ENCODE assay signal across 14 mouse cellular contexts in genomic region chr1:118825035-118825434, GRCm38 (mm10).
DNase-seq lines count a peak whose midpoint lies in the region; ATAC-seq and TF ChIP-seq lines count a peak whose summit lies in the region.
"Had no signal": no experiment of that assay in that cellular context is flagged by ENCODE, and none has a peak within 500 bp of the region (broad histone marks: within the 10 kb centered on the region; RNA-seq: fewer than 3 reads in every experiment).

No protein-coding gene starts in this region.

- WGBS in heart, embryonic 12.5 days: 79% methylated on average over 3 of the region's 3 CpGs
- WGBS in kidney, postnatal 0 days: 46% methylated on average over 3 of the region's 3 CpGs
- 60% methylated on average over 3 of the region's 3 CpGs for WGBS in intestine, embryonic 15.5 days
- 42% methylated on average over 3 of the region's 3 CpGs for WGBS in neural tube, embryonic 15.5 days

- DNase-seq in heart, adult 11 months: no peak
- no peak for DNase-seq in kidney, postnatal 0 days (ENCODE audit: low spot score)
- DNase-seq in kidney, postnatal 14 days: no peak
- DNase-seq in adrenal gland, postnatal 10 days: no peak
- DNase-seq in adrenal gland, postnatal 25 days: no peak
- DNase-seq: B cell, adult 2 months; cerebellum, adult 11-12 months; gastrocnemius, postnatal 36 days; thymus, postnatal 25 days had no signal

- peaks cover 6% of the 10 kb centered on the region; the same call in 1 of the 2 replicates for H3K9me3 ChIP-seq in heart, embryonic 12.5 days (replicated peaks)
- H3K9me3 ChIP-seq in kidney, postnatal 0 days (replicated peaks; ENCODE audit: low read length): no peaks in the 10 kb centered on the region
- no peaks in the 10 kb centered on the region for H3K9me3 ChIP-seq in intestine, embryonic 15.5 days
- H3K9me3 ChIP-seq in neural tube, embryonic 15.5 days (replicated peaks): no peaks in the 10 kb centered on the region

- H3K27ac ChIP-seq in heart, embryonic 12.5 days (ENCODE audit: poor library complexity, severe bottlenecking): no peak overlapping the region
- no peak overlapping the region for H3K27ac ChIP-seq in kidney, postnatal 0 days
- H3K27ac ChIP-seq in intestine, embryonic 15.5 days: no peak overlapping the region
- H3K27ac ChIP-seq in neural tube, embryonic 15.5 days (replicated peaks): no peak overlapping the region; the same call in 1 of the 2 replicates

- ATAC-seq in heart, embryonic 12.5 days (ENCODE audit: insufficient number of reproducible peaks, low FRiP score): 0 out of 2 replicates have a peak, but pooled peaks have one; percentile 33
- ATAC-seq in kidney, postnatal 0 days (replicated peaks; ENCODE audit: low FRiP score, low read depth): 0 out of 2 replicates have a peak, but pooled peaks have one; percentile 40
- ATAC-seq in intestine, embryonic 15.5 days: peak; percentile 43; the same call in 1 of the 2 replicates
- ATAC-seq in neural tube, embryonic 15.5 days (ENCODE audit: low FRiP score): peak; percentile 69

- no peak for TF ChIP-seq CTCF in kidney, postnatal 0 days (IDR thresholded peaks at IDR 0.05; ENCODE audit: low read depth)

- H3K9ac ChIP-seq in heart, embryonic 12.5 days: no peak overlapping the region
- no peak overlapping the region for H3K9ac ChIP-seq in kidney, postnatal 0 days (ENCODE audit: low read depth, low read length)
- no peak overlapping the region for H3K9ac ChIP-seq in intestine, embryonic 15.5 days
- H3K9ac ChIP-seq in neural tube, embryonic 15.5 days (replicated peaks): no peak overlapping the region

- no peaks in the 10 kb centered on the region for H3K27me3 ChIP-seq in heart, embryonic 12.5 days (replicated peaks)
- no peaks in the 10 kb centered on the region for H3K27me3 ChIP-seq in kidney, postnatal 0 days (ENCODE audit: insufficient read depth, low read length)
- no peaks in the 10 kb centered on the region for H3K27me3 ChIP-seq in intestine, embryonic 15.5 days (replicated peaks)
- no peaks in the 10 kb centered on the region; the same call in 1 of the 2 replicates for H3K27me3 ChIP-seq in neural tube, embryonic 15.5 days (replicated peaks)

- no peaks in the 10 kb centered on the region for H3K36me3 ChIP-seq in heart, embryonic 12.5 days
- no peaks in the 10 kb centered on the region for H3K36me3 ChIP-seq in kidney, postnatal 0 days (ENCODE audit: insufficient read depth, low read length)
- no peaks in the 10 kb centered on the region for H3K36me3 ChIP-seq in intestine, embryonic 15.5 days
- no peaks in the 10 kb centered on the region for H3K36me3 ChIP-seq in neural tube, embryonic 15.5 days
- H3K36me3 ChIP-seq: G1E had no signal

- H3K4me1 ChIP-seq in heart, embryonic 12.5 days (replicated peaks): 0 out of 2 replicates have a peak, but pooled peaks cover 3% of the 10 kb centered on the region
- peaks cover 4% of the 10 kb centered on the region for H3K4me1 ChIP-seq in kidney, postnatal 0 days (replicated peaks; ENCODE audit: insufficient read depth, low read length)
- H3K4me1 ChIP-seq in intestine, embryonic 15.5 days (replicated peaks): peaks cover 11% of the 10 kb centered on the region; the same call in 1 of the 2 replicates
- peaks cover 17% of the 10 kb centered on the region for H3K4me1 ChIP-seq in neural tube, embryonic 15.5 days

- H3K4me3 ChIP-seq in heart, embryonic 12.5 days: no peak overlapping the region
- 0 out of 2 replicates have a peak overlapping the region, but pooled peaks have one; percentile 20 for H3K4me3 ChIP-seq in kidney, postnatal 0 days (replicated peaks; ENCODE audit: low read depth, low read length)
- H3K4me3 ChIP-seq in intestine, embryonic 15.5 days (replicated peaks): no peak overlapping the region
- H3K4me3 ChIP-seq in neural tube, embryonic 15.5 days (replicated peaks): no peak overlapping the region

- no peak overlapping the region for H3K4me2 ChIP-seq in heart, embryonic 12.5 days
- H3K4me2 ChIP-seq in kidney, postnatal 0 days (ENCODE audit: low read length): peak overlapping the region; percentile 50; the same call in 1 of the 2 replicates
- no peak overlapping the region for H3K4me2 ChIP-seq in intestine, embryonic 15.5 days (replicated peaks)
- H3K4me2 ChIP-seq in neural tube, embryonic 15.5 days: peak overlapping the region; percentile 49; the same call in 1 of the 2 replicates
- H3K4me2 ChIP-seq: midbrain, embryonic 11.5 days had no signal

Comparison
In these comparisons a context has a peak if more than half of its experiments do, and no peak if none do; other contexts are left out.
1. H3K4me2 ChIP-seq: peak in kidney, postnatal 0 days (single experiment) and neural tube, embryonic 15.5 days (single experiment); none in heart, embryonic 12.5 days (single experiment) and intestine, embryonic 15.5 days (single experiment).
2. Peak in every context shown above with its lines, with median percentiles within 50 percentile points of each other: ATAC-seq.